Mouse (Mus musculus) right cerebral cortex, adult 2 months (tissue): ENCODE measurements at regions not wholly inside any gene's neighbourhood (a gene's known extent, or its start where the extent isn't known, plus 50 kb on each side); places are given as distances from the start of the nearest gene placed in this dataset.
"Not testable (repeated sequence)": the region's sequence is repeated elsewhere in the genome, so short reads cannot be mapped to it uniquely, and the experiment has no call there.

Experiments used
- DNase-seq, 2 experiments: peaks; one replicate each; pipeline ENCODE4 v3.0.0; 2021 to 2022; ENCODE audit warnings: low spot score in 2 of 2

DNA sequence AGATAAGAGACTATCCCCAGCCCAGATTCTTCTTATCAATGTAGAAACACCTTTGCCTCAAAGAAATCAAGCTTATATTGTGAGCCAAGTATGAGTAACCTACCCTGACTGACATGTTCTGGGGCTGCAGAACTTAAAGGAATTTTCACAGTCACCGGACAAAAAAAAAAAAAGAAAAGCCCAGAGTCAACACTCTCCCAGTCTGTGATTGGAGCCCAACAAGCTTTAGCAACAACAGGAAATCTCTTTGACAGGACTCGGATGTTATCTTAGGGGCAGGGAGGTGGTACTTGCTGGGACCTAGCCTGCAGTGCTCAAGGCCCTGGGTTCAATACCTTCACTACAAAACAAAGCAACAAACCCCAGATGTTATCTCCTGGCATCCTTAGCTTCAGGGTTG is 114.2 kb downstream of the Nectin1 start:
- DNase-seq: no peak

GRCm38 (mm10) chr9:43858761-43859160 is 115.0 kb downstream of the Nectin1 start:
- no peak for DNase-seq

GRCm38 (mm10) chr9:43860264-43860663 is 116.5 kb downstream of the Nectin1 start:
- DNase-seq: no peak

GRCm38 (mm10) chr9:43861375-43861774 is 117.6 kb downstream of the Nectin1 start:
- no peak for DNase-seq

GRCm38 (mm10) chr9:43862034-43862433 is 118.2 kb downstream of the Nectin1 start:
- DNase-seq: not testable (repeated sequence)

DNA sequence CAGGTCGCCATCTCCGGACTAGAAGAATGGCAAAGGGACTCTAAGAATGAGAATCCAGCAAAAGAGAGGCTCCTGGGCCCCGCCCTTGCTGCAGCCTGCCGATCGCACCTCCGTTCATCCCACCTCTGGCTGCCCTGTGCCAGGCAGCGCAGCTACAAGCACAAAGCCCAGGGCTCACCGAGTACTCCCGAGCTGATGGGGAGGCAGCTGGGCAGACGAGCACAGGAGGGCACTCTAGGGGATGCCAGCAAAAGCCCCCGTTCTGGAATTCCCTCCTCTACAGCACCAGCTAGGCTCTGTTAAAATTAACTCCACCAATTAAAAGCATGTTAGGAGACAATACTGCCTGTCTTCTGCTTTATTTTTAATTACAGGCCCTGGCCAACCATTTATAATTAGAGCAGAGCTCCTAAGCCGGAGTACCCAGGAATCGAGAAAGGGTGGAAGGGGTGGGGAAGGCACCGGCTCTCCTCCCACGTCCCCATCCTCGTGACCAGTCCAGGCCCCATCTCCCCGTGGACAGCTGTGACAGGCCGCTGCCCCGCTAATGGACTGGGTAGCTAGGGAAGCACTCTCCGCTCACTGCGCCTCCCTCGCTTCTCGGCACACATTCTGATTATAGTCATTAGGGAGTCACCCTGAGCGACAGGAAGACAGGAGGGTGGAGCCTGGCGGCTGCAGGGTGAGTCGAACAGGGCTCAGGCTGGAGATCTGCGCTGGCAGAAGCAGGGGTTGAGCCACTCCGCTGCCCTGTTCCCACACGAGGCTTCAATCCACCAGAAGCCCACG is 120.0 kb downstream of the Nectin1 start:
- DNase-seq: peak in 1 of 2 experiments; percentile 39

DNA sequence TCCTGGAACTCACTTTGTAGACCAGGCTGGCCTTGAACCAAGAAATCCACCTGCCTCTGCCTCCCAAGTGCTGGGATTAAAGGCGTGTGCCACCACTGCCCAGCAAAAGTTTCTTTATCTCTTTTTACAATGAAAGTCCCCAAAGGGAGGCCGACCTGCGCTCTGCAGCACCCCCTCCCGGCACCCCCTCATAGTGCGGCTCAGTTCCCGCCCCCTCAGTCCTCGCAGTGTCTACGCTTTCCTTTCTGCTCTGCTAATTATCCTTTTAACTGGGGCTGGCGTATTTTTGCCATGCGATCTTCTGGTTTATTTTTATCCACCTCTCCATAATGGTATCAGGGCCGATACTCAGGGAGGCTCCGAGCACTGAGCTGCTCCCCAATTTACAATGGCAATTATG is 123.0 kb downstream of the Nectin1 start:
- peak in 1 of 2 experiments; percentile 26 for DNase-seq

GRCm38 (mm10) chr9:43873841-43874240 is 130.1 kb downstream of the Nectin1 start:
- no peak for DNase-seq

GRCm38 (mm10) chr9:43874332-43874731 is 130.5 kb downstream of the Nectin1 start:
- DNase-seq: no peak

DNA sequence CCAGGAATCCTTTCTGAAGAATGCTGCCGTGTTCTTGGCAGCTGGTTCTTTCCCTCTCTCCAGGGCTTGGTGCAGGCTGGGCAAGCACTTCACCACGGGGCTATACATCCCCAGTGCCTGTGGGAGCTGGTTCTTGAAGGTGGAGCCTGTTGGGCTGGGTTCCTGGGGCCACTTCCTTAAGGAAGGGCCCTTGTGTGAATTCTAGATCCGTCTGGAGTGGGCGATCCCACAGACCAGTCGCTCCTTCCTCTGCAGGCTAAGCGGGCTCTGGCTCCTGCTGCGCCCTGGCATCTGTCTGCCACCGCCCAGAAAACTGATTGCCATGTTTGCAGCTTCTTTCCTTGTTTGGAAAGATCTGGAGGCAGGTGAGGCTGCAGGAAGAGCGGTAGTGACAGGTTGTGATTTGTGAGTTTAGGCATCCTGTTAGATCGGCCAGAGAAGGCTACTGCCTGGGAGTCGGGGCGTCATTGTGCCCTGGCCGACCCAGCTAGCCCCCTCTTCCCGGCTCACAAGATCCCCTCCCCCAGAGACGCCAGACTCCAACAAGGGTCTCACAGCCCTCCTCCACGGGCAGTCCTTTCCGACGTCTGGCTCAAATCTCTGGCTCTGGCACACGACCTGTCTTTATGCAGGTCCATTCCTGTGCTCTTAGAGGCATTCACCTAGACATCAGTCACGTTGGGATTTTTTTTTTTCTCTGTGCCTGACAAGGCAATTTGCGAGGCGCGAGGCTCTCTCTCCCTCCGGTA is 135.6 kb downstream of the Nectin1 start:
- DNase-seq: peak; percentile 31 to 36

- peak; percentile 88 to 89 for DNase-seq
Observed at GRCm38 (mm10) chr9:43879969-43880396, 136.2 kb downstream of the Nectin1 start.

- DNase-seq: no peak
Observed at GRCm38 (mm10) chr9:43893086-43893485, 149.3 kb downstream of the Nectin1 start.

DNA sequence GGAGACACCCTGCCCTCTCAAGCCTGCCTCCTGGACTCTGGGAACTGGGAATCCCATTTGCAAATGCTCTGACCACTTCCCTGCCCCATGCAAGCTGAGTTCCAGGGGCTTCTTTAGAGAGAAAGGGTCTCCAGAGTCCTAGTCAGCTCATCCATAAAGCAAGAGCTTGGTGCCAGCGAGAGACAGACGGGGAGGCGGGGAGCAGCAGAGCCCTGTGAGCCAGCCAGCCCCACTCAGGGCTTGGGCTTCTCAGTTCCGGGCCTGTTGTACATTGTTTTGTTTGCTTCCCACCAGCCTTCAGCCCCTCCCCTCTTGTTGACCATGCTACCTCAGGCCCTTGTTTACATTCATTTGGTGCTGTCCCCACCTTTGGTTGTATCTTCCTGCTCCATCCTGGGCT is 143.9 kb upstream of the Thy1 start:
- DNase-seq: no peak

DNA sequence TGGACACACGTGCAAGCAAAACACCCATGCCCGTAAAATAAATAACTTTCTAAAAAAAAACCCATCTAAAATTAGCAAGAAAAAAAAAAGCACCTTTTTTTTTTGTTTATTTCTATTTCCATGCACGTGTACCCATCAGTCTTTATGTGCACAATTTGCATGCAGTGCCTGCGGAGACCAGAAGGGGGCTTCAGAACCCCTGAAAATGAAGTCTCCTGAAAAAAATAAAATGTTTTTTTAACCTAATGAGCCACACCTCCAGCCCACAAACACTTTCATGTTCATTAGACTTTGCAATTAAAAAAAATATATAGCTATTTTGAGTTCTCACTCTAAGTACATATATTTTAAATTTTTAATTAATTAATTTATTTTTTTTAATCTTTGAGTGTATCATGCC is 134.9 kb upstream of the Thy1 start:
- DNase-seq: no peak

- no peak for DNase-seq
Observed at GRCm38 (mm10) chr9:43915015-43915414, 128.2 kb upstream of the Thy1 start.

DNA sequence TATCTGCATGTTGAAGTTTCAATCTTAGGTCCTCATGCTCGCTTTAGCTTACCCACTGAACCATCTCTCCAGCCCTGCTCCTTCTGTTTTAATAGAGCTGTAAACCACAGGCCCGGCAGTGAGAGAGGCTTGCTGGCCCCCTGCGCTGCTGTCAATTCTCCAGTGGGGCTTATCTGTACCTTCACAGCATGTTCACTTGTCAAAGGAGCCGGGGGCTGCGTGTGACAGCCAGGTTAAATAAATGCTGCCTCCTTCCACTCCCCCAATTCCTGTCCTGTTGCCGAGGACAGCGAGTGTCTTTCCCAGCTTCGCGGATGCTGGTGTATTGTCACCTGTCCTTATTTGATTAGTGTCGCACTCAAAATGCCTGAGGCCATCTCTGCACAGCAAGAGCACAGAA is 125.7 kb upstream of the Thy1 start:
- no peak for DNase-seq

DNA sequence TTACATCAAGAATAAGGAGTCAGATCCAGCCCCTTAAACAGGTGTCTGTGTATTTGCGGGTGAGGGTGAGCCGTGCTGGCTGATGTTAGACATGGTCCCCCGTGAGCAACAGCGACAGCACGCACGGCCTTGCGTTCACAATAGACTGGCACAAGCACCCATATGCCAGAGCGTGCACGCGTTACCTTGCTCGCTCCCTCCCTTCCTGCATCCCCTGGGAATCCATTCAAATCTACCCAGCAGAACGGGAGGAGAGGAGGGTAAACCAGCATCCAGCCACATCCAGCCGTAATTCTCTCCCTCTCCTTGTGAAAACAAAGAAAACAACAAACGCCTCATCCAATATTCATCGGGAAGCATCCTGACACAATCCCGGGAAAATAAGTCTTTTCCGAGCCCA is 124.2 kb upstream of the Thy1 start:
- no peak for DNase-seq

- peak; percentile 82 to 85 for DNase-seq
Observed at GRCm38 (mm10) chr9:43920053-43920754, 123.0 kb upstream of the Thy1 start.

DNA sequence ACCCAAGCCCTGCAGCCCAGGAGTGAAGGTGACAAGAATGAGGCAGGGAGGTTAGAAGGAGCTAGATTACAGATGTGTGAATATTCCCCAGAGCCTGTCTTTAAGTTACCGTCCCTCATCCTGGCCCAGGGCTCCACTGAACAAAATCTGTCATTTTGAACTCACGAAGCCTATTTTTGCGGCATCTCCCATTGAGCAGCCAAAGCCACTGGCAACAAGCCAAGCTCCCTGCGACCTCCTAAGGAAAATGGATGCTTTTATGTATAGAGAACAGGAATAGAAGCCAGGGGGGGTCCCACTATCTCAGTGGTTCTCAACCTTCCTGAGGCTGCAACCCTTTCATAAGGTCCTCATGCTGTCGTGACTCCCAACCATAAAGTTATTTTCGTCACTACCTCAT is 121.0 kb upstream of the Thy1 start:
- DNase-seq: no peak

DNA sequence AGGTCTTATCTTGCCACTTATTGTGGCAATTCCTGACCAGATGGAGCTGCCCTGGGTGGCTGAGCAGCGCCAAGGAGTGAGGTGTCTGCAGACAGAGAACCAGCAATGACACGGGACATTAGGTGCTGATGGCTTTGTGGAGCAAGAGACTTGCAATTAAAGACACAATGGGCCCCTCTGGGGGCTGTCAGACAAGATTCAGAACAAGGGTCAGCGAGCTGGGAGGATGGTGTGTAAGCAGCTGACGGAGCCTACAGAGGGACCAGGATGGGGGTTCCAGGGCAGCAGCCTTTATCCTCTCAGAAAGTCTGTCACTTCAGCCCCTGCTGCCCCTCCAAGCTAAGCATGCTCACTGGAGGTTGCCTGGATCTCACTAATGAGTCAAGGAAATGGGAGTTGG is 120.1 kb upstream of the Thy1 start:
- DNase-seq: no peak

GRCm38 (mm10) chr9:43924795-43925194 is 118.4 kb upstream of the Thy1 start:
- DNase-seq: peak in 1 of 2 experiments; percentile 39

DNA sequence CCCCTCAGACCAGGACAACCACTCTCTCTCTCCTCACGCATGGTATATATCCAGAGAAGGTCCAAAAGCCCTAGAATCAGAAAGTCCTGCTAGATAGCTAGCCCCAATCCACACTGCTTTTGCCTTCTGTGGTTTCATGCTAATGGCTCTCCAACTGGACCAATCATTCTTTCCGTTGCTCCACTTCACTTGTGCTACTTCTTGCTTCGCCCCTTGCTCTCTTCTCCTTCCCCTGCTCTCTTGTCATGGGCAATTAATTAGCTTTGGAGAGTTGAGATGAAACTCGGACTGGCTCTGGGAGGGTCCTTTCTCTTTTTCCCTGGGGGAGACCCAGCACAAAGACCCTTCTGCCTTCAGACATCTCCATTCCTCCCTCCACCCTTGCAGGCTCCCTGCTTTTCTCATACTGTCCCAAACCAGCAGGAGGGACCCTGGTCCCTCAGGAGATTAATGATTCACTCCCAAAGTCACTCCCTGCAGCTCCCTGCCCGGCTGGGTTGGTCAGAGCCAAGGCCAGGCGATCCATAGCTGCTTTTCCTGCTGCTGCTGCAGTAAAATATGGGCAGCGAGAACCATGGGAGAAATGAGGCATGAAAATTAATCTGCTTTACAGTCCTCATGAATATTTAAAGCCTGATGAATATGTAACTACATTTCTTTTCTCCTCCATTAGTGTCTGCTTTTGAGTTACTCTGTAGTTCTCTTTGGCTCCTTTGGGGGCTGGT is 113.7 kb upstream of the Thy1 start:
- no peak for DNase-seq
